Mouse (Mus musculus): ENCODE measurements at regions not wholly inside any gene's neighbourhood (a gene's known extent, or its start where the extent isn't known, plus 50 kb on each side); places are given as distances from the start of the nearest gene placed in this dataset.

GRCm38 (mm10) chr13:78717686-78718431 is 518.3 kb upstream of the Nr2f1 start:
- no peak for DNase-seq

GRCm38 (mm10) chr13:78717159-78717558 is 517.6 kb upstream of the Nr2f1 start:
- DNase-seq = no peak

GRCm38 (mm10) chr13:78704693-78705092 is 505.1 kb upstream of the Nr2f1 start:
- no peak for DNase-seq

- peak; percentile 27 for DNase-seq
Observed at GRCm38 (mm10) chr13:78697814-78698519, 498.4 kb upstream of the Nr2f1 start.

- peak; percentile 66 for DNase-seq
Observed at GRCm38 (mm10) chr13:78679255-78679895, 479.8 kb upstream of the Nr2f1 start.

- DNase-seq = no peak
Observed at GRCm38 (mm10) chr13:78678241-78678640, 478.7 kb upstream of the Nr2f1 start.

- no peak for DNase-seq
Observed at GRCm38 (mm10) chr13:78658285-78658684, 458.7 kb upstream of the Nr2f1 start.

GRCm38 (mm10) chr13:78656766-78657165 is 457.2 kb upstream of the Nr2f1 start:
- DNase-seq = no peak

- no peak for DNase-seq
Observed at GRCm38 (mm10) chr13:78656196-78656595, 456.6 kb upstream of the Nr2f1 start.

- peak; percentile 29 for DNase-seq
Observed at GRCm38 (mm10) chr13:78650824-78651223, 451.3 kb upstream of the Nr2f1 start.

- DNase-seq = no peak
Observed at GRCm38 (mm10) chr13:78644556-78644955, 445.0 kb upstream of the Nr2f1 start.

- DNase-seq = peak; percentile 66
Observed at GRCm38 (mm10) chr13:78643023-78643422, 443.5 kb upstream of the Nr2f1 start.

- no peak for DNase-seq
Observed at GRCm38 (mm10) chr13:78642443-78642729, 442.8 kb upstream of the Nr2f1 start.

GRCm38 (mm10) chr13:78641687-78642442 is 442.3 kb upstream of the Nr2f1 start:
- no peak for DNase-seq

GRCm38 (mm10) chr13:78640340-78640739 is 440.8 kb upstream of the Nr2f1 start:
- no peak for DNase-seq

GRCm38 (mm10) chr13:78638462-78638861 is 438.9 kb upstream of the Nr2f1 start:
- DNase-seq = no peak

- DNase-seq = no peak
Observed at GRCm38 (mm10) chr13:78631609-78632008, 432.1 kb upstream of the Nr2f1 start.

- DNase-seq = peak; percentile 72
Observed at GRCm38 (mm10) chr13:78629041-78629727, 429.6 kb upstream of the Nr2f1 start.

GRCm38 (mm10) chr13:78623652-78624051 is 424.1 kb upstream of the Nr2f1 start:
- DNase-seq = no peak

GRCm38 (mm10) chr13:78602861-78603211 is 403.3 kb upstream of the Nr2f1 start:
- DNase-seq = no peak

- DNase-seq = peak; percentile 49
Observed at GRCm38 (mm10) chr13:78602211-78602860, 402.8 kb upstream of the Nr2f1 start.

Measured in embryo, embryonic 11 days (tissue).